Mouse (Mus musculus): ENCODE measurements around the gene Pls1. TPM values are rescaled to one million over a fixed set of nuclear protein-coding genes. Genes with fewer than 3 reads are reported as not detected.
A peak's percentile ranks its signal among the peaks of the same experiment; 100 is the strongest.

Gene Pls1
- polyA plus RNA-seq, 1 experiment from 2014 or later = 7.5 TPM

DNA sequence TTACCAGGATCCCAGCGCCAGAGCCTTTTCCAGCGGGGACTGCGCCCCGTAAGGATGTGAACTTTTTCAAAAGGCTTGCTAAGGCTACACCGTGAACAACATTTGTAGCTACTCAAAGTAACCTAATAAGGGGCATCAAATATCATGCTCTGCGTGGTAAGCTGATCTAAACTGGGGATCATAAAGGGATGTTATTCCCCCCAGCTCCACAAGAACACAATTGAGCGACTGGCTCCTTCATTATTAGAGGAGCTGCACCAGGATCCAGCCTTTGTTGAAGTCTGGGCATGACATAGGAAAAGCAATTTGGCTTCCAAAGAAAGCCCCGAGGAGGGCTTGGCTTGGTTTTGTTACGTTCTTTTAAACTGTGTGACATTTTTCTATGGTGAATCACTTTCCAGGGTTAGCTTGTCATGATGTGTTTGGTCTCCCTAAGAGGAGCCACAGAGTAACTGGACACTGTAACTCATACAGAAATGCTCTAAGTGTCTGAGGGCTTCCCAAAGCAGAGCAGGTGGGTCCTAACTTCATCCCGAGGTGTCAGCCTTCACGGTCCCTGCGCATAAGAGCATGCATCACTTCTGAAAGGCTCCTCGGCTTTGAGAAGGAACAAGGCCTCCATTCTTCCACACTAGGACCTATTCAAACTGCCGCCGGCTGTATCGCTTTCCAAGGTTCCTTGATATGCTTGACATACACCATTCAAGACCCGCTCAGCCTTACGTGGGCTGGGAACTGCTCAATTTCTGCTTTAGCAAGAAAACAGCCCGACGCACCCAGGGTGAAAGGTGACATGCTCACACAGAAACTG is 31.2 kb downstream of the Pls1 start:
- Histone ChIP-seq H3K4me2 (0 out of 2 replicates have a peak overlapping the region, but pooled peaks have one; percentile 11), H3K9ac (ENCODE audit: low read length) (no peak overlapping the region)
- 37% methylated on average over 20 of the region's 20 CpGs for WGBS

DNA sequence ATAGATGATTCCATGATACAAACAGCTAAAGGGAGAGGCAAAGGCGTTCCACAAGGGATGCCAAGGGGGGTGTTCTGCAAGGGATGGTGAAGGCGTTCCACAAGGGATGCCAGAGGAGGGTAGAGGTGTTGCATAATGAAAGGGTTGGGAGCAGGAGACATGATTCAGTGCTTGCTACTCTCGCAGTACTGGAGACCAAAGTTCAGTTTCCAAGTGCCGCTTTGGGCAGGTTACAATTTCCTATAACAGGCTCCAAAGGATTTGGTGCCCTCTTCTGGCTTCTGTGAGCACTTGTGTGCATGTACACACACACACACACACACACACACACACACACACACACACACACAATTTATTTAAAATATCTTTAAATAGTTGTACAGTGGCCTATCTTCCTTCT is 33.3 kb downstream of the Pls1 start:
- no peak overlapping the region for H3K4me2 ChIP-seq
- DNase-seq (ENCODE audit: low spot score, missing footprints) = no peak
- no peak overlapping the region for H3K27ac ChIP-seq (ENCODE audit: low read depth, low read length)
- no peak overlapping the region for H3K9ac ChIP-seq (ENCODE audit: low read length)
- H3K9me3 ChIP-seq (ENCODE audit: control insufficient read depth, low read length) = no peaks in the 10 kb centered on the region
- H3K27me3 ChIP-seq (ENCODE audit: control insufficient read depth, insufficient read depth, low read length) = no peaks in the 10 kb centered on the region
- H3K36me3 ChIP-seq (ENCODE audit: control insufficient read depth, insufficient read depth, low read length) = no peaks in the 10 kb centered on the region
- no peak for ATAC-seq (ENCODE audit: low FRiP score)
- no peak overlapping the region for H3K4me3 ChIP-seq (ENCODE audit: low read depth, low read length)
- WGBS = 96% methylated on average over 4 of the region's 4 CpGs
- H3K4me1 ChIP-seq (ENCODE audit: control insufficient read depth, insufficient read depth, low read length) = peaks cover 8% of the 10 kb centered on the region

More for the DNA sequence above, 31.2 kb downstream of the Pls1 start:
- DNase-seq (ENCODE audit: low spot score, missing footprints) = peak; percentile 92
- Histone ChIP-seq H3K36me3 (ENCODE audit: control insufficient read depth, insufficient read depth, low read length) (no peaks in the 10 kb centered on the region), H3K9me3 (ENCODE audit: control insufficient read depth, low read length) (no peaks in the 10 kb centered on the region), H3K27ac (ENCODE audit: low read depth, low read length) (peak overlapping the region; percentile 76), H3K27me3 (ENCODE audit: control insufficient read depth, insufficient read depth, low read length) (no peaks in the 10 kb centered on the region), H3K4me3 (ENCODE audit: low read depth, low read length) (no peak overlapping the region), H3K4me1 (ENCODE audit: control insufficient read depth, insufficient read depth, low read length) (peaks cover 8% of the 10 kb centered on the region)
- peak; percentile 82 for ATAC-seq (ENCODE audit: low FRiP score)

DNA sequence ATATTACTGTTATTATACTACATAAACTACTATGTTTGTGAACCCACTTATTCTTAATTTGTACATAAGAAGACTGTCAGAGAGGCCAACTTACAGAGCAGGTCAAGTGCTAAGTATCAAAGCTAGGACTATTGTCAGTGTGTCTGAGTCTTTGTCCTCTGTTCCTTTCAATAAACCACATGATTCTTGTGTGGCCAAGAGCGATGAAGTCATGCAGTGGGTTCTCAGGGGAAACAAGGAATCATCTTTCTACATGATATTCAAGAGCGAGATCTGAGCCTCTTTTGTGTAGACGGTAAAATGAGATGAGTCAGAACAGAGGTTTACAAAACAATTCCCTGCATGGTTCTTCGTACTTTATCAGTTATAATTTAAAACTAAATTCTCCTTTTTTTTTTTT is 35.5 kb downstream of the Pls1 start:
- H3K4me2 ChIP-seq = no peak overlapping the region
- H3K9ac ChIP-seq (ENCODE audit: low read length) = no peak overlapping the region
- H3K27ac ChIP-seq (ENCODE audit: low read depth, low read length) = no peak overlapping the region
- no peaks in the 10 kb centered on the region for H3K9me3 ChIP-seq (ENCODE audit: control insufficient read depth, low read length)
- WGBS = 83% methylated on average over 4 of the region's 4 CpGs
- no peaks in the 10 kb centered on the region for H3K36me3 ChIP-seq (ENCODE audit: control insufficient read depth, insufficient read depth, low read length)
- DNase-seq (ENCODE audit: low spot score, missing footprints) (no peak), ATAC-seq (ENCODE audit: low FRiP score) (no peak)
- H3K4me3 ChIP-seq (ENCODE audit: low read depth, low read length) = no peak overlapping the region
- no peaks in the 10 kb centered on the region for H3K27me3 ChIP-seq (ENCODE audit: control insufficient read depth, insufficient read depth, low read length)
- peaks cover 6% of the 10 kb centered on the region for H3K4me1 ChIP-seq (ENCODE audit: control insufficient read depth, insufficient read depth, low read length)

DNA sequence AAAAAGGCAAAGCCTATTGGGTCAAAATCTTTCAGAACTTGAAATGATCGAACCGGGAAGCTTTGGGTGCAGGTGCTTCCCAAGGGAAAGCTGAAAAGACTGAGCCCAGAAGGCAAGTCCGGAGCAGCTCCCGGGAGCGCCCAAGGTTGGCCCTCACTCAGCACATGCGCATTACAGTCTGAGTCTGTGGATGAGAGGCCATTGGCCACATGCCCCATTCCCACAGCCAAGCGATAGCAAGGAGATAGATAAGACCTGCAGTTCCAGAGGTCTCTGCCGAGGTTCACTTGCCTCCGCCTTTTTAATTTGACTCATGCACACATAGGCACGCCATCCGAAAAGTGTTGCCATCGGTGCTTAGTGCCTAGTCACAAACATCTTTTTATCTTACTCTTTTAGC is 39.7 kb downstream of the Pls1 start:
- 87% methylated on average over 12 of the region's 12 CpGs for WGBS
- no peaks in the 10 kb centered on the region for H3K27me3 ChIP-seq (ENCODE audit: control insufficient read depth, insufficient read depth, low read length)
- H3K4me1 ChIP-seq (ENCODE audit: control insufficient read depth, insufficient read depth, low read length) = no peaks in the 10 kb centered on the region
- no peak for ATAC-seq (ENCODE audit: low FRiP score)
- H3K4me2 ChIP-seq = no peak overlapping the region
- no peaks in the 10 kb centered on the region for H3K9me3 ChIP-seq (ENCODE audit: control insufficient read depth, low read length)
- no peak overlapping the region for H3K4me3 ChIP-seq (ENCODE audit: low read depth, low read length)
- H3K27ac ChIP-seq (ENCODE audit: low read depth, low read length) = no peak overlapping the region
- no peak for DNase-seq (ENCODE audit: low spot score, missing footprints)
- H3K36me3 ChIP-seq (ENCODE audit: control insufficient read depth, insufficient read depth, low read length) = no peaks in the 10 kb centered on the region
- no peak overlapping the region for H3K9ac ChIP-seq (ENCODE audit: low read length)

DNA sequence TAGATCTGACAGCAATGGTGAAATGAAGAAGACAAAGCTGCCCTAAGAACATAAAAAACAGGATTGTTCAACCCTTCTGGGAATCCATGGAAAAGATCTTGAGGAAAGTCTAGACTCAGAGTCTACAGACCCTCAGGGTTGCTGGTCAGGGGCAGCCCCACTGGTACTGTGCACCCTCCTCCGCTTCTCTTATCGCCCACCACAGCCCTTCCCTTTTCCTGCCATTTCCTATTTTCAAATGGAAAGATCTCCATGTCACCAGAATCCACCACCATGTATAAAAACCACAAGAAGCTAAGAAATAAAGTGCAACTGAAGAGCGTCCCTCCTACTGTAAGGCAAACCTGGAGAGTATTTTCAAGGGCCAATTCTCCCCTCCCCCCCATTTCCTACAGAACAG is 41.3 kb downstream of the Pls1 start:
- no peak for ATAC-seq (ENCODE audit: low FRiP score)
- Histone ChIP-seq H3K4me2 (no peak overlapping the region), H3K27me3 (ENCODE audit: control insufficient read depth, insufficient read depth, low read length) (no peaks in the 10 kb centered on the region), H3K4me1 (ENCODE audit: control insufficient read depth, insufficient read depth, low read length) (no peaks in the 10 kb centered on the region), H3K4me3 (ENCODE audit: low read depth, low read length) (no peak overlapping the region), H3K9ac (ENCODE audit: low read length) (no peak overlapping the region), H3K9me3 (ENCODE audit: control insufficient read depth, low read length) (no peaks in the 10 kb centered on the region), H3K36me3 (ENCODE audit: control insufficient read depth, insufficient read depth, low read length) (no peaks in the 10 kb centered on the region), H3K27ac (ENCODE audit: low read depth, low read length) (no peak overlapping the region)
- DNase-seq (ENCODE audit: low spot score, missing footprints) = no peak
- WGBS = 80% methylated on average over 3 of the region's 3 CpGs

DNA sequence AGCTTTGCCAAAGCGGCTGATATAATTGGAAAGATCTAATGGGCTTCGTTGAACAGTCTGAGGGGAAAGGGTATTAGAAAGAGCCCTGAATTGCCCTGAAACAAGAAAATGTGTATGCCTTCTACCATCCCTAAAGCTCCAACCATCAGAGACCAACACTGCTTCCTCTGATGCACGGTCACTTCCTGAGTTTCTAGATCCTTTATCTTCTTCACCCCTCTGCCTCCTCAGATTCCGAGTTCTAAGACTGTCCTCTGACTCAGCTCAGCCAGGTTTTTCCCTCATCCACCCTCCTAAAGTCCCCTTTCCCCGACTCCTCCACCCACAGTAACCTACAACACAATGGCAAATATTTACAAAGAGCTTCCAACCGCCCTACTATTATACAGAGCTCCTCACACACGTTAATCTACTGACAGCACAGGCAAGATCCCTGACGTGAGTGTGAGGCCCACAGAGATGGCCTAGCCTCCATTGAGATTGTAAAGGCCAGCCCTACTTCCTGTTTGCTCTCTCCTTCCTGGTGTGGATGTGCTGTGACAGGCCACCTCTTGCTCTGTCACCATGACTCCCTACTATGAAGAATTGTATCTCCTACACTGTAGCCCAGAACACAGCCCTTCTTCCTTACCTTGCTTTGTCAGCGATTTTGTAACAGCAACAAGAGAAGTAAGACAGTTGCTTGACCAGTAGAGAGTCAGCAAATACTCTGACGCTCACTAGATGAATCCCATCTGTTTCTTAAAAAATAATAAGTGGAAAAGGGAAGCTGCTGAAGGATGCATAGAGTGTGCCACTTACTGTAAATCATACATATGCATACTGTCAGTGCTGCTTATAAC is 43.3 kb downstream of the Pls1 start:
- Histone ChIP-seq H3K9me3 (ENCODE audit: control insufficient read depth, low read length) (no peaks in the 10 kb centered on the region), H3K4me3 (ENCODE audit: low read depth, low read length) (no peak overlapping the region), H3K27me3 (ENCODE audit: control insufficient read depth, insufficient read depth, low read length) (no peaks in the 10 kb centered on the region), H3K36me3 (ENCODE audit: control insufficient read depth, insufficient read depth, low read length) (no peaks in the 10 kb centered on the region), H3K27ac (ENCODE audit: low read depth, low read length) (no peak overlapping the region), H3K4me1 (ENCODE audit: control insufficient read depth, insufficient read depth, low read length) (no peaks in the 10 kb centered on the region), H3K9ac (ENCODE audit: low read length) (no peak overlapping the region), H3K4me2 (no peak overlapping the region)
- DNase-seq (ENCODE audit: low spot score, missing footprints) (no peak), ATAC-seq (ENCODE audit: low FRiP score) (no peak)
- WGBS = 70% methylated on average over 10 of the region's 10 CpGs

DNA sequence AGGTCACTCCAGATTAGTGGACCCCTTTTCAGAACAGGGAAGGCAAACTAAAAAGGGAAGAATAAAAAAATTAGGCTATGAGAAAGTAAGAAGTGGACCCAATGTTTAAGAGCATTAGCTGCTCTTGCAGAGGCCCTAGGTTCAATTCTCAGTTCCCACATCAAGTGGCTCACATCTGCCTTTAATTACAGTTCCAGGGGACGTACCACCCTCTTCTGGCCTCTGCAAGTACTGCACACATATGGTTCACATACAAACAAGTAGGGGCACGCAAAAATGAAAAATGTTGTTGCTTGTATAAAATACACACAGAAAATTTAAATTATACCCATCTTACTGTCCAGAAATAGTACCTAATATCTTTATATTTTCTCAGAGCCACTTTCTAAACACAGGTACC is 48.8 kb downstream of the Pls1 start:
- Histone ChIP-seq H3K4me1 (ENCODE audit: control insufficient read depth, insufficient read depth, low read length) (no peaks in the 10 kb centered on the region), H3K9me3 (ENCODE audit: control insufficient read depth, low read length) (no peaks in the 10 kb centered on the region), H3K4me2 (no peak overlapping the region), H3K27me3 (ENCODE audit: control insufficient read depth, insufficient read depth, low read length) (no peaks in the 10 kb centered on the region; the same call in 1 of the 2 replicates), H3K9ac (ENCODE audit: low read length) (no peak overlapping the region), H3K36me3 (ENCODE audit: control insufficient read depth, insufficient read depth, low read length) (no peaks in the 10 kb centered on the region), H3K4me3 (ENCODE audit: low read depth, low read length) (no peak overlapping the region), H3K27ac (ENCODE audit: low read depth, low read length) (no peak overlapping the region)
- ATAC-seq (ENCODE audit: low FRiP score) (no peak), DNase-seq (ENCODE audit: low spot score, missing footprints) (no peak)
- WGBS = 79% methylated on average over 2 of the region's 2 CpGs

DNA sequence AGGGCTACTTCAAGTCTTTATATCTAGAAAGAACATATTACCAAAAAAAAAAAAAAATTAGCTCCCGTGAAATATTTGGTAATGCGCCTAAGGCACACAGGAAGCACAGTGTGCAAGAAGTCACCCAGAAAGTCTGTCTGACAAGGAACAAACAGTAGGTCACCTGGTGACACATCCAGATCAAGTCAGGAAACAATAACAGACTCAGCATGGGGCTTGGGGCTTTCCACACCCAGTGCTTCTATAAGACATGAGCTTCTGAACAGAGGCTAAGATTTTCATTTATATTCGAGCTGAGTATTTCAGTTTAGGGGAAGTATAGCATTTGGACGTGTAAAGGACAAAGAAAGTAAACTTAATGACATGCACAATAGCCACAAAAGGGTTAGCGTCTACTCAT is 49.3 kb downstream of the Pls1 start:
- ATAC-seq (ENCODE audit: low FRiP score) = 0 out of 2 replicates have a peak, but pooled peaks have one; percentile 2
- Histone ChIP-seq H3K27ac (ENCODE audit: low read depth, low read length) (no peak overlapping the region), H3K4me3 (ENCODE audit: low read depth, low read length) (no peak overlapping the region), H3K4me1 (ENCODE audit: control insufficient read depth, insufficient read depth, low read length) (no peaks in the 10 kb centered on the region), H3K27me3 (ENCODE audit: control insufficient read depth, insufficient read depth, low read length) (no peaks in the 10 kb centered on the region; the same call in 1 of the 2 replicates), H3K36me3 (ENCODE audit: control insufficient read depth, insufficient read depth, low read length) (no peaks in the 10 kb centered on the region), H3K9ac (ENCODE audit: low read length) (no peak overlapping the region), H3K4me2 (no peak overlapping the region), H3K9me3 (ENCODE audit: control insufficient read depth, low read length) (no peaks in the 10 kb centered on the region)
- 33% methylated on average over 5 of the region's 5 CpGs for WGBS
- DNase-seq (ENCODE audit: low spot score, missing footprints) = no peak

All from midbrain, embryonic 11.5 days (tissue).